Mouse (Mus musculus): ENCODE results near the gene Armc9.

DNA sequence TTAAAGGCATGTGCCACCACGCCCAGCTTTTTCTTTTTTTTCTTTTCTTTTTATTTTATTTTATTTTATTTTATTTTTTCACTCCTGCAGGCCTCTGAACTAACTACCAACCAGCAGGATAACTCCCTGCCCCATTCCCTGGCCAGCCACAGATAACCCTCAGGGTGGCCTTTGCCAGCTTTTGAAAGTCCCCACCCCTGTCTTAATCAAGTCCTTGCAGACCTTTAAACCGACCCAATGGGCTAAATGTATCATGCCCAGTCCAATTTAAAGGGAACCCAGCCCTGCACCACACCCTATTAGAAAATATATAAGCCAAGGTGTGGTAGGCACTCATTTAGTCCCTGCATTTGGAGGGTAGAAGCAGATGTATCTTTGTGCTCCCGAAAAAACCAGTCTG, 157.7 kb downstream of the Armc9 start:
- TF ChIP-seq CTCF (IDR thresholded peaks at IDR 0.05 in 2 of 3, conservative IDR thresholded peaks at IDR 0.05 in 1 of 3; ENCODE audit: control insufficient read depth in 1 of 3, insufficient read depth in 1 of 3, low read depth in 2 of 3, low read length in 3 of 3, poor library complexity in 1 of 3, severe bottlenecking in 1 of 3): no peak
- no peak for TF ChIP-seq KAT2A (conservative IDR thresholded peaks at IDR 0.05; ENCODE audit: low read depth, low read length)
- TF ChIP-seq ELF1 (IDR thresholded peaks at IDR 0.05; ENCODE audit: low read depth, low read length): no peak
- no peak for TF ChIP-seq E2F4 (IDR thresholded peaks at IDR 0.05; ENCODE audit: borderline replicate concordance, low read depth, low read length)
- no peak for TF ChIP-seq HCFC1 (IDR thresholded peaks at IDR 0.05; ENCODE audit: low read depth, low read length)
- no peak for TF ChIP-seq UBTF (IDR thresholded peaks at IDR 0.05; ENCODE audit: borderline replicate concordance, insufficient read depth, low read depth, low read length)
- TF ChIP-seq MAX (IDR thresholded peaks at IDR 0.05; ENCODE audit: low read length): no peak
